Mouse (Mus musculus): Measurements from ENCODE around the gene Slc25a21. TPM values are rescaled to one million over a fixed set of nuclear protein-coding genes. Genes with fewer than 3 reads are reported as not detected.
A peak's percentile ranks its signal among the peaks of the same experiment; 100 is the strongest.

The Slc25a21 gene
- polyA plus RNA-seq, 1 experiment from 2014 or later: 1.9 TPM

- no peak overlapping the region for H3K27ac ChIP-seq (ENCODE audit: low read depth, low read length)
- H3K4me3 ChIP-seq (ENCODE audit: low read depth, low read length): no peak overlapping the region
- no peak overlapping the region for H3K9ac ChIP-seq (ENCODE audit: low read length)
- WGBS: 3% methylated on average over 8 of the region's 8 CpGs
- DNase-seq (ENCODE audit: low spot score) (peak; percentile 34), ATAC-seq (ENCODE audit: insufficient read depth, low FRiP score, low TSS enrichment) (no peak)
- 0 out of 2 replicates have a peak, but pooled peaks cover 7% of the 10 kb centered on the region for H3K4me1 ChIP-seq (ENCODE audit: control insufficient read depth, insufficient read depth, low read length)
- peaks cover 93% of the 10 kb centered on the region for H3K27me3 ChIP-seq (ENCODE audit: control insufficient read depth, insufficient read depth, low read length)
- no peaks in the 10 kb centered on the region for H3K9me3 ChIP-seq (ENCODE audit: control insufficient read depth, low read length)
- no peaks in the 10 kb centered on the region for H3K36me3 ChIP-seq (ENCODE audit: control insufficient read depth, insufficient read depth, low read length)
- H3K4me2 ChIP-seq (ENCODE audit: low read depth): no peak overlapping the region
These were observed 508.4 kb downstream of the Slc25a21 start for GRCm38 (mm10) chr12:56688920-56689319.

GRCm38 (mm10) chr12:56688482-56688840 lies 508.8 kb downstream of the Slc25a21 start:
- Histone ChIP-seq H3K4me1 (ENCODE audit: control insufficient read depth, insufficient read depth, low read length) (0 out of 2 replicates have a peak, but pooled peaks cover 7% of the 10 kb centered on the region), H3K27me3 (ENCODE audit: control insufficient read depth, insufficient read depth, low read length) (peaks cover 93% of the 10 kb centered on the region), H3K36me3 (ENCODE audit: control insufficient read depth, insufficient read depth, low read length) (no peaks in the 10 kb centered on the region), H3K9me3 (ENCODE audit: control insufficient read depth, low read length) (no peaks in the 10 kb centered on the region), H3K9ac (ENCODE audit: low read length) (no peak overlapping the region), H3K4me2 (ENCODE audit: low read depth) (no peak overlapping the region), H3K4me3 (ENCODE audit: low read depth, low read length) (no peak overlapping the region), H3K27ac (ENCODE audit: low read depth, low read length) (no peak overlapping the region)
- no peak for DNase-seq (ENCODE audit: low spot score)
- 6% methylated on average over 10 of the region's 10 CpGs for WGBS
- no peak for ATAC-seq (ENCODE audit: insufficient read depth, low FRiP score, low TSS enrichment)

GRCm38 (mm10) chr12:56687640-56688481 lies 509.4 kb downstream of the Slc25a21 start:
- no peak overlapping the region for H3K4me2 ChIP-seq (ENCODE audit: low read depth)
- no peak overlapping the region for H3K4me3 ChIP-seq (ENCODE audit: low read depth, low read length)
- DNase-seq (ENCODE audit: low spot score) (peak; percentile 31), ATAC-seq (ENCODE audit: insufficient read depth, low FRiP score, low TSS enrichment) (no peak)
- H3K27ac ChIP-seq (ENCODE audit: low read depth, low read length): no peak overlapping the region
- 0 out of 2 replicates have a peak, but pooled peaks cover 7% of the 10 kb centered on the region for H3K4me1 ChIP-seq (ENCODE audit: control insufficient read depth, insufficient read depth, low read length)
- H3K36me3 ChIP-seq (ENCODE audit: control insufficient read depth, insufficient read depth, low read length): no peaks in the 10 kb centered on the region
- H3K9ac ChIP-seq (ENCODE audit: low read length): no peak overlapping the region
- no peaks in the 10 kb centered on the region for H3K9me3 ChIP-seq (ENCODE audit: control insufficient read depth, low read length)
- WGBS: 6% methylated on average over 15 of the region's 15 CpGs
- peaks cover 93% of the 10 kb centered on the region for H3K27me3 ChIP-seq (ENCODE audit: control insufficient read depth, insufficient read depth, low read length)

- Histone ChIP-seq H3K4me2 (ENCODE audit: low read depth) (peak overlapping the region; percentile 63), H3K4me1 (ENCODE audit: control insufficient read depth, insufficient read depth, low read length) (peaks cover 5% of the 10 kb centered on the region; the same call in 1 of the 2 replicates), H3K36me3 (ENCODE audit: control insufficient read depth, insufficient read depth, low read length) (no peaks in the 10 kb centered on the region), H3K9me3 (ENCODE audit: control insufficient read depth, low read length) (no peaks in the 10 kb centered on the region), H3K9ac (ENCODE audit: low read length) (peak overlapping the region; percentile 35; the same call in 1 of the 2 replicates), H3K27me3 (ENCODE audit: control insufficient read depth, insufficient read depth, low read length) (peaks cover 58% of the 10 kb centered on the region), H3K27ac (ENCODE audit: low read depth, low read length) (no peak overlapping the region), H3K4me3 (ENCODE audit: low read depth, low read length) (peak overlapping the region; percentile 34)
- ATAC-seq (ENCODE audit: insufficient read depth, low FRiP score, low TSS enrichment): peak; percentile 67
- DNase-seq (ENCODE audit: low spot score): peak; percentile 73
- under 1% methylated on average over 38 of the region's 38 CpGs for WGBS
These were observed 516.0 kb downstream of the Slc25a21 start for GRCm38 (mm10) chr12:56681096-56681811.

GRCm38 (mm10) chr12:56677620-56678019 lies 519.7 kb downstream of the Slc25a21 start:
- 78% methylated on average over 7 of the region's 7 CpGs for WGBS
- DNase-seq (ENCODE audit: low spot score) (no peak), ATAC-seq (ENCODE audit: insufficient read depth, low FRiP score, low TSS enrichment) (no peak)
- Histone ChIP-seq H3K4me2 (ENCODE audit: low read depth) (no peak overlapping the region), H3K27ac (ENCODE audit: low read depth, low read length) (no peak overlapping the region), H3K4me3 (ENCODE audit: low read depth, low read length) (no peak overlapping the region), H3K9ac (ENCODE audit: low read length) (no peak overlapping the region), H3K9me3 (ENCODE audit: control insufficient read depth, low read length) (no peaks in the 10 kb centered on the region), H3K36me3 (ENCODE audit: control insufficient read depth, insufficient read depth, low read length) (no peaks in the 10 kb centered on the region), H3K27me3 (ENCODE audit: control insufficient read depth, insufficient read depth, low read length) (peaks cover 26% of the 10 kb centered on the region), H3K4me1 (ENCODE audit: control insufficient read depth, insufficient read depth, low read length) (peaks cover 5% of the 10 kb centered on the region; the same call in 1 of the 2 replicates)

GRCm38 (mm10) chr12:56674726-56675125 lies 522.5 kb downstream of the Slc25a21 start:
- DNase-seq (ENCODE audit: low spot score): peak; percentile 37
- no peak for ATAC-seq (ENCODE audit: insufficient read depth, low FRiP score, low TSS enrichment)
- no peaks in the 10 kb centered on the region for H3K36me3 ChIP-seq (ENCODE audit: control insufficient read depth, insufficient read depth, low read length)
- H3K9ac ChIP-seq (ENCODE audit: low read length): no peak overlapping the region
- H3K27me3 ChIP-seq (ENCODE audit: control insufficient read depth, insufficient read depth, low read length): no peaks in the 10 kb centered on the region
- H3K4me3 ChIP-seq (ENCODE audit: low read depth, low read length): no peak overlapping the region
- H3K4me2 ChIP-seq (ENCODE audit: low read depth): no peak overlapping the region
- WGBS: 38% methylated on average over 3 of the region's 3 CpGs
- no peak overlapping the region for H3K27ac ChIP-seq (ENCODE audit: low read depth, low read length)
- H3K4me1 ChIP-seq (ENCODE audit: control insufficient read depth, insufficient read depth, low read length): no peaks in the 10 kb centered on the region
- H3K9me3 ChIP-seq (ENCODE audit: control insufficient read depth, low read length): no peaks in the 10 kb centered on the region

GRCm38 (mm10) chr12:56670795-56671194 lies 526.5 kb downstream of the Slc25a21 start:
- no peaks in the 10 kb centered on the region for H3K27me3 ChIP-seq (ENCODE audit: control insufficient read depth, insufficient read depth, low read length)
- no peak overlapping the region for H3K9ac ChIP-seq (ENCODE audit: low read length)
- ATAC-seq (ENCODE audit: insufficient read depth, low FRiP score, low TSS enrichment) (no peak), DNase-seq (ENCODE audit: low spot score) (no peak)
- WGBS: 96% methylated on average over 9 of the region's 9 CpGs
- H3K9me3 ChIP-seq (ENCODE audit: control insufficient read depth, low read length): no peaks in the 10 kb centered on the region
- no peaks in the 10 kb centered on the region for H3K36me3 ChIP-seq (ENCODE audit: control insufficient read depth, insufficient read depth, low read length)
- no peaks in the 10 kb centered on the region for H3K4me1 ChIP-seq (ENCODE audit: control insufficient read depth, insufficient read depth, low read length)
- H3K4me3 ChIP-seq (ENCODE audit: low read depth, low read length): no peak overlapping the region
- H3K4me2 ChIP-seq (ENCODE audit: low read depth): no peak overlapping the region
- no peak overlapping the region for H3K27ac ChIP-seq (ENCODE audit: low read depth, low read length)

GRCm38 (mm10) chr12:56669451-56670122 lies 527.7 kb downstream of the Slc25a21 start:
- Histone ChIP-seq H3K4me1 (ENCODE audit: control insufficient read depth, insufficient read depth, low read length) (no peaks in the 10 kb centered on the region), H3K9me3 (ENCODE audit: control insufficient read depth, low read length) (no peaks in the 10 kb centered on the region), H3K4me2 (ENCODE audit: low read depth) (no peak overlapping the region), H3K27me3 (ENCODE audit: control insufficient read depth, insufficient read depth, low read length) (no peaks in the 10 kb centered on the region), H3K36me3 (ENCODE audit: control insufficient read depth, insufficient read depth, low read length) (no peaks in the 10 kb centered on the region), H3K9ac (ENCODE audit: low read length) (no peak overlapping the region; the same call in 1 of the 2 replicates), H3K4me3 (ENCODE audit: low read depth, low read length) (no peak overlapping the region), H3K27ac (ENCODE audit: low read depth, low read length) (no peak overlapping the region)
- ATAC-seq (ENCODE audit: insufficient read depth, low FRiP score, low TSS enrichment) (no peak), DNase-seq (ENCODE audit: low spot score) (no peak)
- 70% methylated on average over 9 of the region's 9 CpGs for whole genome bisulfite sequencing

Measured in neural tube, embryonic 11.5 days (tissue).